Mouse (Mus musculus): Measurements from ENCODE around the gene Rbfox1.

- TF ChIP-seq CTCF (IDR thresholded peaks at IDR 0.05; ENCODE audit: insufficient read depth, low read depth, low read length): no peak
- no peak for TF ChIP-seq POLR2A (IDR thresholded peaks at IDR 0.05; ENCODE audit: insufficient read depth, low read depth, low read length)
Observed at GRCm38 (mm10) chr16:7004565-7004964, 1119.4 kb downstream of the Rbfox1 start.

All from olfactory bulb, adult 2 months (tissue).